Mouse (Mus musculus): ENCODE results near the gene Olfr111. TPM values are rescaled to one million over a fixed set of nuclear protein-coding genes. Genes with fewer than 3 reads are reported as not detected.

The Olfr111 gene
- polyA plus RNA-seq, 1 experiment = 0.04 TPM

GRCm38 (mm10) chr17:37577563-37577962 is 69.7 kb downstream of the Olfr111 start, which contains the start of gene Olfr113:
Gene Olfr113 (minus strand): TSS chr17:37577663.
- no peak for TF ChIP-seq CTCF (IDR thresholded peaks at IDR 0.05; ENCODE audit: borderline replicate concordance, extremely low read depth, insufficient read depth, insufficient read length)
- TF ChIP-seq POLR2A (IDR thresholded peaks at IDR 0.05; ENCODE audit: borderline replicate concordance, extremely low read depth, insufficient read depth, insufficient read length, poor library complexity, severe bottlenecking) = no peak
- DNase-seq (ENCODE audit: low read depth) = no peak

Other genes starting within 250 kb of the Olfr111 start
- not detected in 2 replicates for gene Olfr98, start 244.3 kb upstream of the Olfr111 start, polyA plus RNA-seq (2012; rRNA removed)
- 0.42 and 0.68 TPM in 2 replicates for gene H2-M3, start 237.8 kb upstream of the Olfr111 start, polyA plus RNA-seq (2012; rRNA removed)
- gene Olfr99, start 224.6 kb upstream of the Olfr111 start, polyA plus RNA-seq (2012; rRNA removed) = not detected in 2 replicates
- not detected in 2 replicates for gene Olfr101, start 203.7 kb upstream of the Olfr111 start, polyA plus RNA-seq (2012; rRNA removed)
- gene Olfr102, start 191.0 kb upstream of the Olfr111 start, polyA plus RNA-seq (2012; rRNA removed) = not detected in 2 replicates
- not detected in 2 replicates for gene Olfr103, start 168.3 kb upstream of the Olfr111 start, polyA plus RNA-seq (2012; rRNA removed)
- gene Olfr104-ps, start 148.4 kb upstream of the Olfr111 start, polyA plus RNA-seq (2012; rRNA removed) = not detected in 2 replicates
- not detected in 2 replicates for gene Olfr105-ps, start 129.0 kb upstream of the Olfr111 start, polyA plus RNA-seq (2012; rRNA removed)
- not detected in 2 replicates for gene Olfr106-ps, start 117.6 kb upstream of the Olfr111 start, polyA plus RNA-seq (2012; rRNA removed)
- not detected in 2 replicates for gene Olfr107, start 108.8 kb upstream of the Olfr111 start, polyA plus RNA-seq (2012; rRNA removed)
- gene Olfr108, start 62.5 kb upstream of the Olfr111 start, polyA plus RNA-seq (2012; rRNA removed) = not detected in 2 replicates
- not detected in 2 replicates for gene Olfr109, start 49.1 kb upstream of the Olfr111 start, polyA plus RNA-seq (2012; rRNA removed)
- gene H2-M2, start 24.5 kb upstream of the Olfr111 start, polyA plus RNA-seq (2012; rRNA removed) = not detected in 2 replicates
- not detected in 2 replicates for gene Olfr110, start 15.6 kb upstream of the Olfr111 start, polyA plus RNA-seq (2012; rRNA removed)
- gene Olfr112, start 61.4 kb downstream of the Olfr111 start, polyA plus RNA-seq (2012; rRNA removed) = not detected in 2 replicates
- not detected in 2 replicates for gene Olfr113, start 69.6 kb downstream of the Olfr111 start, polyA plus RNA-seq (2012; rRNA removed)
- gene Olfr114, start 84.7 kb downstream of the Olfr111 start, polyA plus RNA-seq (2012; rRNA removed) = not detected in 2 replicates
- not detected in 2 replicates for gene Olfr115, start 119.1 kb downstream of the Olfr111 start, polyA plus RNA-seq (2012; rRNA removed)
- gene Olfr116, start 119.2 kb downstream of the Olfr111 start, polyA plus RNA-seq (2012; rRNA removed) = not detected in 2 replicates
- gene Olfr117, start 155.8 kb downstream of the Olfr111 start, polyA plus RNA-seq (2012; rRNA removed) = not detected in 2 replicates
- gene Olfr118, start 159.0 kb downstream of the Olfr111 start, polyA plus RNA-seq (2012; rRNA removed) = not detected in 2 replicates
- gene Olfr119, start 188.5 kb downstream of the Olfr111 start, polyA plus RNA-seq (2012; rRNA removed) = not detected in 2 replicates
- gene Olfr120, start 213.8 kb downstream of the Olfr111 start, polyA plus RNA-seq (2012; rRNA removed) = not detected in 2 replicates
- gene Olfr121, start 240.8 kb downstream of the Olfr111 start, polyA plus RNA-seq (2012; rRNA removed) = not detected in 2 replicates

All from brain, embryonic 14.5 days (tissue).